Mouse (Mus musculus) hindbrain, embryonic 14.5 days (tissue): ENCODE data around the gene Prkd3. TPM values are rescaled to one million over a fixed set of nuclear protein-coding genes. Genes with fewer than 3 reads are reported as not detected.

Experiments used
- ATAC-seq: fragments of 200-750 bp; cut with Nextera tagmentation; 2 replicates; pipeline ENCODE4 v1.8.0; 2017; ENCODE audit warnings: moderate number of reproducible peaks, mild to moderate bottlenecking, moderate TSS enrichment, moderate library complexity; ENCODE audit not compliant: low FRiP score
- DNase-seq: peaks from one replicate; pipeline ENCODE4 v3.0.0-alpha.2; 2015; ENCODE audit warnings: low spot score
- H3K27ac ChIP-seq: fragments of 300-500 bp; sonication (generic); 2 replicates; pipeline ENCODE4 v1.5.1; 2014; ENCODE audit warnings: mild to moderate bottlenecking, moderate library complexity
- H3K27me3 ChIP-seq: fragments of 300-500 bp; sonication (generic); 2 replicates; pipeline ENCODE4 v1.6.1; 2014; ENCODE audit warnings: mild to moderate bottlenecking, low read length, mixed read lengths; ENCODE audit not compliant: control insufficient read depth, insufficient read depth
- H3K36me3 ChIP-seq: fragments of 300-500 bp; sonication (generic); replicated peaks from 2 replicates; pipeline ENCODE4 v1.6.1; 2014; ENCODE audit not compliant: control insufficient read depth, insufficient read depth
- H3K4me1 ChIP-seq: fragments of 300-500 bp; sonication (generic); replicated peaks from 2 replicates; pipeline ENCODE4 v1.6.1; 2014; ENCODE audit warnings: antibody characterized with exemption, low read length, mixed read lengths; ENCODE audit not compliant: control insufficient read depth, insufficient read depth
- H3K4me2 ChIP-seq: fragments of 300-500 bp; sonication (generic); replicated peaks from 2 replicates; pipeline ENCODE4 v1.6.1; 2014; ENCODE audit warnings: mild to moderate bottlenecking, moderate library complexity
- H3K4me3 ChIP-seq: fragments of 300-500 bp; sonication (generic); replicated peaks from 2 replicates; pipeline ENCODE4 v1.5.1; 2014; ENCODE audit warnings: mild to moderate bottlenecking, low read length
- H3K9ac ChIP-seq: fragments of 300-500 bp; sonication (generic); 2 replicates; pipeline ENCODE4 v1.6.1; 2014
- H3K9me3 ChIP-seq: fragments of 300-500 bp; sonication (generic); 2 replicates; pipeline ENCODE4 v1.6.1; 2016; ENCODE audit warnings: low read length; ENCODE audit not compliant: control insufficient read depth
- WGBS: fragments of 180-500 bp; shearing (Covaris S2); extraction: QIAGEN DNeasy Blood & Tissue Kit; methylation state at CpG from one replicate; pipeline ENCODE4 v1.1.7; 2014; 5-methylcytosine and 5-hydroxymethylcytosine counted together
- polyA plus RNA-seq: library from polyadenylated mRNA; unstranded; fragments of >200 nt; fragmentation: Nextera tagmentation; extraction: Ambion mirVana; gene quantifications from 2 replicates; pipeline ENCODE4 v1.2.1, GENCODE M21; 2014

Gene Prkd3
- polyA plus RNA-seq, 1 experiment from 2014 or later = 15.1 TPM

GRCm38 (mm10) chr17:78916899-78917298, 103.7 kb downstream of the Prkd3 start:
- Histone ChIP-seq H3K4me2 (peak overlapping the region; percentile 68), H3K4me3 (peak overlapping the region; percentile 57), H3K27me3 (no peaks in the 10 kb centered on the region), H3K36me3 (peaks cover 36% of the 10 kb centered on the region), H3K27ac (peak overlapping the region; percentile 74), H3K4me1 (peaks cover 14% of the 10 kb centered on the region), H3K9ac (peak overlapping the region; percentile 83), H3K9me3 (no peaks in the 10 kb centered on the region)
- DNase-seq = no peak
- ATAC-seq = peak; percentile 19; the same call in 1 of the 2 replicates
- WGBS = 3% methylated on average over 11 of the region's 11 CpGs

GRCm38 (mm10) chr17:78916369-78916813, 104.2 kb downstream of the Prkd3 start, which contains the start of gene Cebpzos:
Gene Cebpzos (plus strand): TSS chr17:78916500.
- Histone ChIP-seq H3K27ac (peak within 1 kb of the TSS; percentile 74), H3K4me3 (peak within 1 kb of the TSS; percentile 57), H3K4me2 (peak within 1 kb of the TSS; percentile 68), H3K27me3 (no peaks in the 10 kb centered on the region), H3K4me1 (peaks cover 14% of the 10 kb centered on the region), H3K36me3 (peaks cover 31% of the 10 kb centered on the region), H3K9me3 (no peaks in the 10 kb centered on the region), H3K9ac (peak within 1 kb of the TSS; percentile 83)
- peak; percentile 95 for ATAC-seq
- under 1% methylated on average over 37 of the region's 37 CpGs for WGBS
- peak; percentile 92 for DNase-seq

- Histone ChIP-seq H3K4me2 (peak overlapping the region; percentile 68), H3K36me3 (peaks cover 25% of the 10 kb centered on the region), H3K27me3 (no peaks in the 10 kb centered on the region), H3K4me3 (peak overlapping the region; percentile 57), H3K9me3 (no peaks in the 10 kb centered on the region), H3K4me1 (peaks cover 14% of the 10 kb centered on the region), H3K9ac (peak overlapping the region; percentile 83), H3K27ac (peak overlapping the region; percentile 74; the same call in 1 of the 2 replicates)
- 50% methylated on average over 6 of the region's 6 CpGs for WGBS
- DNase-seq (peak; percentile 48), ATAC-seq (peak; percentile 21)
These were observed 104.8 kb downstream of the Prkd3 start for GRCm38 (mm10) chr17:78915772-78916171.

GRCm38 (mm10) chr17:78913921-78914320, 106.7 kb downstream of the Prkd3 start:
- 68% methylated on average over 3 of the region's 3 CpGs for WGBS
- ATAC-seq = no peak
- DNase-seq = no peak

GRCm38 (mm10) chr17:78912861-78913281, 107.7 kb downstream of the Prkd3 start:
- 23% methylated on average over 6 of the region's 6 CpGs for WGBS
- H3K27ac ChIP-seq = peak overlapping the region; percentile 38; the same call in 1 of the 2 replicates

More at GRCm38 (mm10) chr17:78913921-78914320, 106.7 kb downstream of the Prkd3 start:
- peaks cover 14% of the 10 kb centered on the region for H3K4me1 ChIP-seq
- H3K27ac ChIP-seq = no peak overlapping the region
- no peaks in the 10 kb centered on the region for H3K9me3 ChIP-seq
- no peaks in the 10 kb centered on the region; the same call in 1 of the 2 replicates for H3K27me3 ChIP-seq
- peaks cover 8% of the 10 kb centered on the region; the same call in 1 of the 2 replicates for H3K36me3 ChIP-seq
- H3K4me2 ChIP-seq = no peak overlapping the region
- no peak overlapping the region for H3K4me3 ChIP-seq
- H3K9ac ChIP-seq = no peak overlapping the region

GRCm38 (mm10) chr17:78909374-78909773, 111.2 kb downstream of the Prkd3 start:
- WGBS = 84% methylated on average over 2 of the region's 2 CpGs
- DNase-seq = no peak

More at GRCm38 (mm10) chr17:78912861-78913281, 107.7 kb downstream of the Prkd3 start:
- H3K9ac ChIP-seq = peak overlapping the region; percentile 32
- peak; percentile 58 for DNase-seq
- H3K27me3 ChIP-seq = no peaks in the 10 kb centered on the region; the same call in 1 of the 2 replicates
- H3K4me1 ChIP-seq = peaks cover 13% of the 10 kb centered on the region
- H3K36me3 ChIP-seq = no peaks in the 10 kb centered on the region
- ATAC-seq = peak; percentile 74
- no peaks in the 10 kb centered on the region for H3K9me3 ChIP-seq
- peak overlapping the region; percentile 50 for H3K4me2 ChIP-seq
- H3K4me3 ChIP-seq = peak overlapping the region; percentile 29

GRCm38 (mm10) chr17:78906892-78907291, 113.7 kb downstream of the Prkd3 start, which contains the start of gene Sult6b1:
Gene Sult6b1 (minus strand): TSS chr17:78906992.
- H3K4me1 ChIP-seq = no peaks in the 10 kb centered on the region
- no peak within 1 kb of the TSS for H3K27ac ChIP-seq
- no peak within 1 kb of the TSS for H3K4me3 ChIP-seq
- H3K27me3 ChIP-seq = no peaks in the 10 kb centered on the region; the same call in 1 of the 2 replicates
- DNase-seq = no peak
- no peak within 1 kb of the TSS for H3K9ac ChIP-seq
- WGBS = 89% methylated on average over 5 of the region's 5 CpGs
- H3K36me3 ChIP-seq = no peaks in the 10 kb centered on the region
- no peak within 1 kb of the TSS for H3K4me2 ChIP-seq
- H3K9me3 ChIP-seq = no peaks in the 10 kb centered on the region
- no peak for ATAC-seq

More at GRCm38 (mm10) chr17:78909374-78909773, 111.2 kb downstream of the Prkd3 start:
- no peaks in the 10 kb centered on the region for H3K9me3 ChIP-seq
- no peaks in the 10 kb centered on the region for H3K4me1 ChIP-seq
- H3K4me2 ChIP-seq = no peak overlapping the region
- H3K36me3 ChIP-seq = no peaks in the 10 kb centered on the region
- H3K4me3 ChIP-seq = no peak overlapping the region
- no peaks in the 10 kb centered on the region; the same call in 1 of the 2 replicates for H3K27me3 ChIP-seq
- ATAC-seq = no peak
- H3K27ac ChIP-seq = no peak overlapping the region
- H3K9ac ChIP-seq = no peak overlapping the region

- Histone ChIP-seq H3K4me2 (no peak overlapping the region), H3K9ac (no peak overlapping the region), H3K9me3 (no peaks in the 10 kb centered on the region), H3K36me3 (no peaks in the 10 kb centered on the region), H3K27me3 (no peaks in the 10 kb centered on the region), H3K4me3 (no peak overlapping the region), H3K4me1 (no peaks in the 10 kb centered on the region), H3K27ac (no peak overlapping the region)
- DNase-seq = no peak
- 81% methylated on average over 2 of the region's 2 CpGs for WGBS
- no peak for ATAC-seq
These were observed 117.5 kb downstream of the Prkd3 start for GRCm38 (mm10) chr17:78903158-78903557.
